Mouse (Mus musculus) adrenal gland, adult 8-10 months (tissue): ENCODE measurements around the gene Eif3j1. TPM values are rescaled to one million over a fixed set of nuclear protein-coding genes. Genes with fewer than 3 reads are reported as not detected.

Experiments
- DNase-seq: peaks from one replicate; pipeline ENCODE4 v3.0.0; 2022
- microRNA-seq, 2 experiments: library from miRNA; unstranded; fragments of <30 nt; microRNA quantifications; one replicate each; pipeline ENCODE4 v1.2.0; 2022
- total RNA-seq, 4 experiments: library from RNA; stranded (reverse); gene quantifications; 2 replicates each; pipeline ENCODE4 v1.2.4; 2022

Gene Eif3j1
- total RNA-seq, 4 experiments from 2014 or later, result 17.7 to 25.4 (median 18.6) TPM

DNA sequence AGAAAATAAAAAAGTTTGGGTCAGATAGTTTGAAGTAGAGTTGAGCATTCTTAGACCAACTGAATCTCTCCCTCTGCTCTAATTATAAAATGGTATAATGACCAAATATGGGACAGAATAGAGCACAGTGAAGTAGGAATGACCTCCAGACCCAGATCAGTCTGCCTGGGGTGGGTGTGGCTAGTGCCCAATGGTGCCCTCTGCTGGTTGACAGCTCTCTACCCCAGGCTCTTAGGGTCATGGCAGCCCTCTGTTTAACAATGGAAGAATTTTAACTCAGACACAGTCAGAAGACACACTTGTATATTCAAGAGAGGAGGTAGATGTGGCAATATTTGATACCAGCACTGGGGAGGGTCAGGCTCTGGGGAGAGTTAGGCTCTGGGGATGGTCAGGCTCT, 73.7 kb downstream of the Eif3j1 start:
- peak; percentile 11 for DNase-seq

Small RNA genes lying within 50 kb of the gene (microRNA-seq; reads per million reads assigned to microRNA genes)
- gene Gm47314, result 0 reads per million in 2 experiments

Other genes starting within 250 kb of the Eif3j1 start
- gene Frmd5, start 221.5 kb upstream of the Eif3j1 start, total RNA-seq, result 100 to 1,000 TPM in 2 of 4 experiments, 10 to 100 TPM in 2; 72.7 to 177 (median 125) TPM
- gene Casc4, start 161.6 kb upstream of the Eif3j1 start, total RNA-seq, result 10 to 100 TPM; 40.2 to 70.6 (median 56.4) TPM
- gene Ctdspl2, start 72.5 kb upstream of the Eif3j1 start, total RNA-seq, result 10 to 100 TPM; 24.5 to 30.8 (median 25.8) TPM
- gene Mageb3, start 72.5 kb upstream of the Eif3j1 start, total RNA-seq, result not detected
- 10 to 100 TPM; 20.0 to 25.0 (median 23.5) TPM for gene Spg11, start 89.8 kb downstream of the Eif3j1 start, total RNA-seq
- gene B2m, start 119.1 kb downstream of the Eif3j1 start, total RNA-seq, result 100 to 1,000 TPM; 769 to 879 (median 834) TPM
- not detected for gene Trim69, start 132.2 kb downstream of the Eif3j1 start, total RNA-seq
- gene Patl2, start 157.6 kb downstream of the Eif3j1 start, total RNA-seq, result under 1 TPM in 1 of 4 experiments, not detected in 3; 0.09 TPM
- not detected for gene Terb2, start 157.7 kb downstream of the Eif3j1 start, total RNA-seq
- gene Sord, start 206.2 kb downstream of the Eif3j1 start, total RNA-seq, result 100 to 1,000 TPM in 2 of 4 experiments, 10 to 100 TPM in 2; 83.1 to 149 (median 112) TPM